Mouse (Mus musculus) G1E (cell line): ENCODE data around the gene Thap8.

Source experiments
- CTCF ChIP-seq: IDR thresholded peaks from 2 replicates; pipeline ENCODE4 v1.5.1; 2012; ENCODE audit warnings: low read depth, low read length, inconsistent platforms, mixed read lengths
- GATA2 ChIP-seq: IDR thresholded peaks from 2 replicates; pipeline ENCODE4 v1.6.1; 2012; ENCODE audit warnings: low read depth, low read length, inconsistent platforms, borderline replicate concordance
- POLR2AphosphoS5 ChIP-seq: IDR thresholded peaks from 2 replicates; pipeline ENCODE4 v1.6.1; 2012; ENCODE audit warnings: low read depth, low read length, inconsistent platforms; ENCODE audit not compliant: insufficient replicate concordance
- TAL1 ChIP-seq: conservative IDR thresholded peaks from 2 replicates; pipeline ENCODE4 v1.6.1; 2012; ENCODE audit warnings: low read depth, low read length, inconsistent platforms, mixed read lengths

GRCm38 (mm10) chr7:30326427-30326826, 46.5 kb downstream of the Thap8 start:
- no peak for TF ChIP-seq TAL1
- TF ChIP-seq CTCF, result no peak
- no peak for TF ChIP-seq GATA2
- TF ChIP-seq POLR2AphosphoS5, result no peak
